Mouse (Mus musculus) CH12.LX (cell line): ENCODE measurements around the gene Mob4.

Source experiments
- CHD2 ChIP-seq: IDR thresholded peaks from 2 replicates; pipeline ENCODE4 v1.6.1; 2011; ENCODE audit warnings: low read length, improper control_type of control experiment
- CTCF ChIP-seq, 2 experiments: IDR thresholded peaks in 1 of 2; conservative IDR thresholded peaks in 1 of 2; 2 replicates each; pipeline ENCODE4 v1.5.1; 2011 to 2012; ENCODE audit warnings: low read depth in 2 of 2, low read length in 2 of 2, improper control_type of control experiment in 1 of 2, inconsistent platforms in 1 of 2, mild to moderate bottlenecking in 1 of 2, moderate library complexity in 1 of 2
- EP300 ChIP-seq: IDR thresholded peaks from 2 replicates; pipeline ENCODE4 v1.6.1; 2011; ENCODE audit warnings: low read length, improper control_type of control experiment
- MAFK ChIP-seq: IDR thresholded peaks from 2 replicates; pipeline ENCODE4 v1.6.1; 2011; ENCODE audit warnings: low read length, improper control_type of control experiment; ENCODE audit not compliant: insufficient replicate concordance
- USF1 ChIP-seq: IDR thresholded peaks from 2 replicates; pipeline ENCODE4 v1.6.1; 2014; ENCODE audit warnings: low read depth, mild to moderate bottlenecking, inconsistent platforms, low read length, improper control_type of control experiment

DNA sequence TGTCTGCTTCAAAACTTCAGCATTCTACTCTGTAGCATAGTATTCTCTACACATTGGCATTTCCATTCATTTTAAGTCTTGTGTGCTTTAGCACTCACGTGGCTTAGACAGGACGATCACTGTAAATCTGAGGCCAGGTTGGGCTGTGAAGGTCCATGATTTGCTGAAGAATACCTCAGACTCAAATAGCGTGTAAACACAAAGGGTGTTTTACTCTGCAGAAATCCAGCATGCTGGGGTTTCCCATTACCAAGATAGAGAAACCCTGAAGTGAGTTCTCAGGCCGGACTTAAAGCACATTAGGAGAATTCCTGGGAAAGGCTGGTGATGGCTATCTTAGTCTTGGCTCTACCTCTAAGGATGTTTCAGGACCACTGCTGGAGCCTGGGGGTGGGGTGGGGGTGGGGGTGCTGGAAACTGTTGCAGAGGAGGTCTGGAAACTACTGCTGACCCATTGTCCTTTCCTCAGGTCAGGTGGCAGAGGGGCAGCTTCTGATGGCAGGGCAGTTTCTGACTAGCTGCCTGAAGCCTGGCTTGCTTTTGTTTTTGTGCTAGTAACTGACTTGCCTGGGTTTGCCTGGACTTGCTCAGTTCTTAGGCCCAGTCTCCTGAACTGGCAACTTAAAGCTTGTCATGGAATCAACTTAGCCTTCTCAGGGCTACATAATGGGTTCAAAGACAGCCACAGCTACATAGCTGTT is 21.8 kb upstream of the Mob4 start:
- TF ChIP-seq CTCF (conservative IDR thresholded peaks at IDR 0.05 in 1 of 2, IDR thresholded peaks at IDR 0.05 in 1 of 2; ENCODE audit: low read depth in 2 of 2, low read length in 2 of 2) (no peak), MAFK (no peak), EP300 (no peak), CHD2 (no peak), USF1 (no peak)
